Mouse (Mus musculus): Measurements from ENCODE around the gene Cnnm2. TPM values are rescaled to one million over a fixed set of nuclear protein-coding genes. Genes with fewer than 3 reads are reported as not detected.
A peak's percentile ranks its signal among the peaks of the same experiment; 100 is the strongest.

Gene Cnnm2
- total and polyA plus RNA-seq, 2 experiments from 2014 or later = 9.5 to 47.2 TPM

DNA sequence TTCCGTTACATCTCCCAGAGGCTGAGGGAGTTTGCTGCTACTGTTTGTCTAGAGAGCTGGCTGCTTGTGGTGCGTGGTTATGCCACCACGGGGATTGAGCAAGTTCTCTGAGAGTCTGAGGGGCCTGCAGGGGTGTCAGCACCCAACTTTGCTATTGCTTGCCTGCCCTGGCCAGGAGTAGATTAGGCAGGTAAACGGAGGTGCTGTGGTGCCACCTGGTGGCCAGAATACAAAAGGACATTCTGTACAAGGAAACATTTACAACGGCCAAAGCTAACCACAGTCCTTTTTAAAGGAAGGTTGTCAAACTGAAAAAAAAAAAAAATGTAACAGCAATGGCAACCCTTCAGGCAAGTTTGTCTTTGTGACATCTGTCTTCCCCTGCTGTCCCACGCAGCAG is 108.1 kb downstream of the Cnnm2 start:
- H3K4me2 ChIP-seq (ENCODE audit: low read depth, low read length) = no peak overlapping the region
- peak; percentile 94 for TF ChIP-seq CTCF (IDR thresholded peaks at IDR 0.05; ENCODE audit: low read depth)
- H3K36me3 ChIP-seq (ENCODE audit: insufficient read depth, low read length) = peaks cover 3% of the 10 kb centered on the region; the same call in 1 of the 2 replicates
- no peak overlapping the region for H3K9ac ChIP-seq (replicated peaks; ENCODE audit: low read length)
- H3K27ac ChIP-seq = no peak overlapping the region
- no peaks in the 10 kb centered on the region for H3K27me3 ChIP-seq (ENCODE audit: insufficient read depth, low read length)
- no peak overlapping the region for H3K4me3 ChIP-seq (ENCODE audit: low read length)
- ATAC-seq (peak; percentile 78; the same call in 1 of the 2 replicates), DNase-seq (ENCODE audit: low spot score) (peak; percentile 88)
- H3K4me1 ChIP-seq (ENCODE audit: insufficient read depth, low read length) = no peaks in the 10 kb centered on the region
- H3K9me3 ChIP-seq (ENCODE audit: low read length) = no peaks in the 10 kb centered on the region
- WGBS = 13% methylated on average over 6 of the region's 6 CpGs

DNA sequence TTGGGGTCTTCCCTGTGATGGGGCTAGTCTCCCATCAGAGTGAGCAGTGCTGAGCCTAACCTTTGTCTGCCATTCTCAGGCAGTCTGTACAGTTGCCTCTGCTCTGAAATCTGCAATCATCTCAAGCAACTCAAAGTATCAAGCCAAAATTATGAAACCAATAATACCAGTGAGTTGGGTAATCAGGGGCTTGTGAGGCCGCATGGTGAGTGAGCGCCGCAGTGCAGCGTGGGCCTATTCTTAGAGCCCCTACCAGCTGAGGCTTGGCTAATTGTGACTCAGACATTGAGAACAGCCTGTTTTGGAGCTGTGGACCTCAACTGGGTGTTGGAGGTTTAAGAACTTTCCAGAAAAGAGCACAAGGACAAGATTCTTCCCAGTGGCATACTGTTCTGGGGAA is 109.7 kb downstream of the Cnnm2 start:
- no peaks in the 10 kb centered on the region for H3K4me1 ChIP-seq (ENCODE audit: insufficient read depth, low read length)
- no peaks in the 10 kb centered on the region for H3K27me3 ChIP-seq (ENCODE audit: insufficient read depth, low read length)
- no peak for ATAC-seq
- 86% methylated on average over 4 of the region's 4 CpGs for WGBS
- H3K9ac ChIP-seq (replicated peaks; ENCODE audit: low read length) = no peak overlapping the region
- H3K4me2 ChIP-seq (ENCODE audit: low read depth, low read length) = no peak overlapping the region
- no peak for DNase-seq (ENCODE audit: low spot score)
- H3K27ac ChIP-seq = no peak overlapping the region
- peaks cover 3% of the 10 kb centered on the region; the same call in 1 of the 2 replicates for H3K36me3 ChIP-seq (ENCODE audit: insufficient read depth, low read length)
- no peak overlapping the region for H3K4me3 ChIP-seq (ENCODE audit: low read length)
- no peak for TF ChIP-seq CTCF (IDR thresholded peaks at IDR 0.05; ENCODE audit: low read depth)
- no peaks in the 10 kb centered on the region for H3K9me3 ChIP-seq (ENCODE audit: low read length)

DNA sequence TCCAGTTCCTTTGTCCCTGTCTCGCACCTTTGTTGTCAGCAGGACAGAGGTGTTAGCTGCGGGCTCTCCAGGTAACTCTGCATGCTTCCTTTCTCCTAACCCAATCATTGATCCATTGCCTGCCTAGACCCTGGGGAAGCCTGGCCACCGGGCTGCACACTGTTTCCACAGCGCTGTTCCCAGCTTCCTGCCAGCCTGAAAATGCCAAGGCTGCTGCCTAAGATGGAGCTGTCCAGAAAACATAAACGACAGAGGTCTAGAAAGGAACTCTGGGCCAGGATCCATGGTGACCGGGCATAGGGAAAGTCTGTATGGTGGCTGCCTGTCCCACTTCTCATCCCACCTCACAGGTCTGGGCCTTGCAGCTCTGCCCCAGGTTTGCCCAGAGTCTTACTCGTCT is 110.3 kb downstream of the Cnnm2 start:
- WGBS = 80% methylated on average over 7 of the region's 7 CpGs
- peaks cover 3% of the 10 kb centered on the region; the same call in 1 of the 2 replicates for H3K36me3 ChIP-seq (ENCODE audit: insufficient read depth, low read length)
- no peak for TF ChIP-seq CTCF (IDR thresholded peaks at IDR 0.05; ENCODE audit: low read depth)
- no peaks in the 10 kb centered on the region for H3K27me3 ChIP-seq (ENCODE audit: insufficient read depth, low read length)
- no peak overlapping the region for H3K4me2 ChIP-seq (ENCODE audit: low read depth, low read length)
- H3K27ac ChIP-seq = no peak overlapping the region
- no peak for DNase-seq (ENCODE audit: low spot score)
- H3K9ac ChIP-seq (replicated peaks; ENCODE audit: low read length) = no peak overlapping the region
- H3K4me3 ChIP-seq (ENCODE audit: low read length) = no peak overlapping the region
- no peak for ATAC-seq
- no peaks in the 10 kb centered on the region for H3K4me1 ChIP-seq (ENCODE audit: insufficient read depth, low read length)
- no peaks in the 10 kb centered on the region for H3K9me3 ChIP-seq (ENCODE audit: low read length)

DNA sequence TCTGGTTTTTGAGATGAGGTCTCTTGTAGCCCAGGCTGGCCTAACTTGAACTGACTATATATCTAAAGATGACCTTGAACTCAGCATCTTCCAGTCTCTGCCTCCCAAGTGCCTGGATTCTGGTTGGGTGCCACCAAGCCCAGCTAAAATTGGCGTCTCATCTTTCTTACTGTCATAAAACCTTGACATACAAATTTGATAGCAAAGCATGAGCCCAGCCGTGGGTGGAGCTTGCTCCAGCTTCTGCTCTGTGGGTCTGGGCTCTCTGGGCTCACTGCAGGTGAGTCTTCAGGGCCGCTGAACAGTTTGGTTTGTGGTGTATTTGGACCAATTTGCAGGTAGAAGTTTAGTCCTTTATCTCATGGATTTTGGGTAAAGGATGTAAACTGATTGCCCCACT is 112.5 kb downstream of the Cnnm2 start:
- no peaks in the 10 kb centered on the region for H3K4me1 ChIP-seq (ENCODE audit: insufficient read depth, low read length)
- no peaks in the 10 kb centered on the region for H3K9me3 ChIP-seq (ENCODE audit: low read length)
- no peak overlapping the region for H3K4me2 ChIP-seq (ENCODE audit: low read depth, low read length)
- H3K27ac ChIP-seq = no peak overlapping the region
- no peaks in the 10 kb centered on the region for H3K27me3 ChIP-seq (ENCODE audit: insufficient read depth, low read length)
- no peak for TF ChIP-seq CTCF (IDR thresholded peaks at IDR 0.05; ENCODE audit: low read depth)
- H3K36me3 ChIP-seq (ENCODE audit: insufficient read depth, low read length) = 0 out of 2 replicates have a peak, but pooled peaks cover 3% of the 10 kb centered on the region
- H3K4me3 ChIP-seq (ENCODE audit: low read length) = no peak overlapping the region
- DNase-seq (ENCODE audit: low spot score) = no peak
- 87% methylated on average over 3 of the region's 3 CpGs for WGBS
- no peak overlapping the region for H3K9ac ChIP-seq (replicated peaks; ENCODE audit: low read length)
- no peak for ATAC-seq

DNA sequence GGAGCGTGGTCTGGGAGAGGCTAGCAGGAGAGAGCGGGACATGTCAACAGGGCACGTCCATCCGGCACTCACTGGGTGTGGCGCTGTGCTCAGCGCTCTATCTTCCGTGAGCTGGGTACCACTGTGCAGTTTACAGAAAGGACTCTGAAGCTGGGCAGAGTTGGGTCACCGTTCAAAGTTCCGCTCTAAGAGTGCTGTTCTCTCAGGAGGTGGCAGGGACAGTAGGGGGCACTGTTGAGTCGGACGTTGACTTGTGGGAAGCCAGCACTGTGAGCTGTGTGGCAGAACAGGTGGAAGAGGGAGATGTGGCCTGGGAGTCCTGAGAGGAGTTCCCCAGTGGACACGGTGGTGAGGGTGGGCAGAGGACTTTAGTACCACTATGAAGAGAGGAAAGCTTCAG is 114.4 kb downstream of the Cnnm2 start:
- H3K9ac ChIP-seq (replicated peaks; ENCODE audit: low read length) = no peak overlapping the region
- H3K4me1 ChIP-seq (ENCODE audit: insufficient read depth, low read length) = no peaks in the 10 kb centered on the region
- no peak overlapping the region for H3K4me3 ChIP-seq (ENCODE audit: low read length)
- 42% methylated on average over 12 of the region's 12 CpGs for WGBS
- DNase-seq (ENCODE audit: low spot score) (peak; percentile 86), ATAC-seq (peak; percentile 72)
- H3K27me3 ChIP-seq (ENCODE audit: insufficient read depth, low read length) = no peaks in the 10 kb centered on the region
- H3K4me2 ChIP-seq (ENCODE audit: low read depth, low read length) = no peak overlapping the region
- H3K27ac ChIP-seq = no peak overlapping the region
- TF ChIP-seq CTCF (IDR thresholded peaks at IDR 0.05; ENCODE audit: low read depth) = peak; percentile 84
- H3K9me3 ChIP-seq (ENCODE audit: low read length) = no peaks in the 10 kb centered on the region
- H3K36me3 ChIP-seq (ENCODE audit: insufficient read depth, low read length) = 0 out of 2 replicates have a peak, but pooled peaks cover 1% of the 10 kb centered on the region

DNA sequence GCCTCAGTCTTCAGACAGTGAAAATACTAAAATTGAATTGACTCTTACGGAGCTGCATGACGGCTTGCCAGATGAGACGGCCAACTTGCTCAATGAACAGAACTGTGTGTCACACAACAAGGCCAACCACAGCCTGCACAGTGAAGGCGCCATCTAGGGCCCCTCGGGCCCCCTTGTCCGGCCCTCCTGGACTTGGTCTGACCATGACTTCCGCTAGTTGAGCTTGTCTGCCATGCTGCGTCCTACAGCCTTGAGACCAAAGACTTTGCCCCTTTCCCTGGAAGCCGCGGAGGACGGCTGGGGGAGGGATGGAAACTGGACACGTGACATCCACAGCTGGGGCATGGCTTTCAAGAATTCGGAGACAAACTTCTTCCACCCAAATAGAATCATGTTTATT is 116.5 kb downstream of the Cnnm2 start:
- Histone ChIP-seq H3K4me2 (ENCODE audit: low read depth, low read length) (no peak overlapping the region), H3K27ac (no peak overlapping the region), H3K9me3 (ENCODE audit: low read length) (no peaks in the 10 kb centered on the region), H3K4me3 (ENCODE audit: low read length) (no peak overlapping the region), H3K27me3 (ENCODE audit: insufficient read depth, low read length) (no peaks in the 10 kb centered on the region), H3K36me3 (ENCODE audit: insufficient read depth, low read length) (0 out of 2 replicates have a peak, but pooled peaks cover 6% of the 10 kb centered on the region), H3K4me1 (ENCODE audit: insufficient read depth, low read length) (no peaks in the 10 kb centered on the region), H3K9ac (replicated peaks; ENCODE audit: low read length) (no peak overlapping the region)
- WGBS = 90% methylated on average over 13 of the region's 13 CpGs
- ATAC-seq (no peak), DNase-seq (ENCODE audit: low spot score) (no peak)
- no peak for TF ChIP-seq CTCF (IDR thresholded peaks at IDR 0.05; ENCODE audit: low read depth)

DNA sequence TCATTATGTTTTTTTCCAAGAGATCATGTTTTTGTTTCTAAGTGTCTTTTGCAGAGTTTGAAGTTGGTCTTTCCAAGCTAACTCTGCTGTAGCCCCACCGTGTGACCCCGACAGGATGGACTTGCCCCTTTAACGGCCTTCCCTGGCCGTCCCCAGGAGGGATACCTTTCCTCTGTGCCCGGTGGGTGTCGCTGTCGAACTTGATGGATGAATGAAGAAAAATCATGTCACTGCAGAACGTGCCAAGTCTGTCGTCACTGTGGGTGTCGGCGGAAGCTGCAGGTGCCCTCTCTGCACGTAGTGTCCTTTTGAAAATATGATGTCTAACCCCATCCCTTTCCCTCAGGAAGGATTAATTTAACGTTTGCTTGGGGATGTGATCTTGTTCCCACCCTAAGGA is 117.0 kb downstream of the Cnnm2 start:
- WGBS = 46% methylated on average over 13 of the region's 13 CpGs
- DNase-seq (ENCODE audit: low spot score) (peak; percentile 79), ATAC-seq (no peak)
- Histone ChIP-seq H3K4me3 (ENCODE audit: low read length) (no peak overlapping the region), H3K27me3 (ENCODE audit: insufficient read depth, low read length) (no peaks in the 10 kb centered on the region), H3K36me3 (ENCODE audit: insufficient read depth, low read length) (0 out of 2 replicates have a peak, but pooled peaks cover 7% of the 10 kb centered on the region), H3K27ac (no peak overlapping the region), H3K4me1 (ENCODE audit: insufficient read depth, low read length) (no peaks in the 10 kb centered on the region), H3K9me3 (ENCODE audit: low read length) (no peaks in the 10 kb centered on the region), H3K9ac (replicated peaks; ENCODE audit: low read length) (no peak overlapping the region), H3K4me2 (ENCODE audit: low read depth, low read length) (no peak overlapping the region)
- TF ChIP-seq CTCF (IDR thresholded peaks at IDR 0.05; ENCODE audit: low read depth) = peak; percentile 56

Data from hindbrain, postnatal 0 days (tissue).